Mouse (Mus musculus): ENCODE data around the gene Prc1.
"Not testable (repeated sequence)": the region's sequence is repeated elsewhere in the genome, so short reads cannot be mapped to it uniquely, and the experiment has no call there.

Prc1 gene

DNA sequence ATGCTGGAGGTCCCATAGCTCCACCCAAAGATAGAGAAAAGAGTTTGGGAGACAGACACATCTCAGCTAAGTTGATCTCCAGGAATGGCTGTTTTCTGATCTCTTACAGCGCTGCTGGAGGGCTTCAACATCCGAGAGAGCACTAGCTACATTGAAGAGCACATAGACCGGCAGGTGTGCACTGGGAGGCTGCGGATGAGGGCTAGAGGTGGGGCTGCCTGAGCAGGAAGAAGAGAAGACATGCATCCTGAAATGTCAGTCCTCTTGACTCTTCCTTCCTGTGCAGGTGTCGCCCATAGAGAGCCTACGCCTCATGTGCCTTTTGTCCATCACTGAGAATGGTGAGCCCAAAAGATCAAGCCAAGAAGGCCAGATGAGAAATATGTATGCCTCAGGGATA lies 8.5 kb upstream of the Prc1 start:
- DNase-seq (ENCODE audit: low read depth, low spot score), result no peak

DNA sequence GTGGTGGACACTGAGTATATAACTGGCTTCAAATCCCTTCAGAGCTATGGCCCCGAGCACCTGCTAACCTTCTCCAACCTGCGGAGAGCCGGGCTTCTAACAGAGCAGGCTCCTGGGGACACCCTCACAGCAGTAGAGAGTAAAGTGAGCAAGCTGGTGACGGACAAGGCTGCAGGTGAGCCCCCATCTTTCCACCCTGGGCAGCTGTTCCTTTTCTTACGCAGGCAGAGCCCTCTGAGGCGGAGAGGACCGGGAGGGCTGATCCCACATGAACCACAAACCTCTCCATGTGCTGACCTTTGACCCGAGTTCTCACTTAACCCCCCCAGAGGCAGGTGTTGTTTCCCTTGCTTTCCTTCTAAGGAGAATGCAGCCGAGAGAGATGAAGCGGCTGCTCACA lies 6.5 kb upstream of the Prc1 start:
- DNase-seq (ENCODE audit: low read depth, low spot score), result no peak

DNA sequence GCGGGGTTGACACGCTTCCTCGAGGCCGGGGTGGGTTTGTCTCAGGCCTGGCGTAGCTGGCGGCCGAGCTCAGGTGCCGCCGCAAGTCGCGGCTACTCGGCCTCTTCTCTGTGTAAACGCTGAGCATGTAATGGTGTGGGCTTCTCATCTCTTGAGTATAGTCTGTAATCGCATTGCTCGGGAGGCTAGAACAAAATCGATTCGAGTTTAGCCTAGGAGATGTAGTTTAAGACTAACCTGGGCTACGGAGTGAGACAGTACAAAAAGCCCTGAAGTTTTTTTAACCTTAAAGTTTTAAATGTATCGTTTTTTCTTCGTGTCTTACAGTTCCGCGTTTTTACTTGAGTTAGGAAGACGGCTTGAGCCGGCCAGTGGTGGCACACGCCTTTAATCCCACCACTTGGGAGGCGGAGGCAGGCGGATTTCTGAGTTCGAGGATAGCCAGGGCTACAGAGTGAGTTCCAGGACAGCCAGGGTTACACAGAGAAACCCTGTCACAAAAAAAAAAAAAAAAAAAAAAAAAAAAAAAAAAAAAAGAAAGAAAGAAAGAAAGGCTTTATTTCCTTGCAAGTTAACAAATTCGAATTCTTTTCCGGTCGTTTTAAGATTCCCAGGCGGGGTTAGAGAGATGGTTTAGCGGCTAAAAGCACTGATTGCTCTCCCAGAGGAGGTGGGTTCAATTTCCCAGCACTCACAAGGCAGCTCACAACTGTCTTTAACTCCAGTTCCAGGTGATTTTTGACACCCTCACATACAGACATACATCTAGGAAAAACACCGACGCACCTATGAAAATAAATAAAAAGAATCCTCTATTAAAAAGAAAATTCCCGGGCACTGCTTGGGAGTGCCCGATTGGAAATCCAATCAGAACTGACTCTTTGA lies 756 bp downstream of the Prc1 start:
- DNase-seq (ENCODE audit: low read depth, low spot score), result no peak

DNA sequence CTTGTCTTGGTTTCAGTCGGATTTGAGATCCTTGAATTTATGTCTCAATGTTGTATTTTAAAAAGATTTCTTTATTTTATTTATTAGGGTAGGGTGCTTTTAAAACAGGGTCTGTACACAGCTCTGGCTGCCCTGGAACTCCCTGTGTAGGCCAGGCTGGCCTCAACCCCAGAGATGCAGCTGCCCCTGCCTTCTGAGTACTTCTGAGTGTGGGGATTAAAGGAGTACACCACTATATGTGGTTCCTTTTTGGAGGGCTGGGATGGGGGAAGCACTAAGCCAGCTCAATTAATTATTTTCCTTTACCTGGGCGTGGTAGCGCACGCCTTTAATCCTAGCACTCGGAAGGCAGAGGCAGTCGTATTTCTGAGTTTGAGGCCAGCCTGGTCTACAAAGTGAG lies 2.2 kb downstream of the Prc1 start:
- DNase-seq (ENCODE audit: low read depth, low spot score), result no peak

DNA sequence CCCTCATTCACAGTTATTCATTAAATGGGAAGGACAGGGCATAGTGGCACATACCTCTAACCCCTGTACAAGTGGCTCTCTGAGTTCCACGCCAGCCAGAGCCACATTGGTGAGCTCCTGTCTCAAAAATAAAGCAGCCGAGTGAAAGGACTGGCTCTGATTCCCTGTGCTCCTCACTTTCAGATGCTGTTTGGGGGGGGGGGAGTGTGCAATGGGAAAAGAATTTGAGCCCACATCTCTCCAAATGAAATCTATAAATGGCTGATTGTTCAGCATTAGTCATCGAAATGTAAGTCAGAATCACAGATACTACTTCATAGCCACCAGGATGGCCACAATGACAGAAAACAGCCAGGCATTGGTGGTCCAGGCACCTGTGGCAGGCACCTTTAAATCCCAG lies 2.8 kb downstream of the Prc1 start:
- no peak for DNase-seq (ENCODE audit: low read depth, low spot score)

DNA sequence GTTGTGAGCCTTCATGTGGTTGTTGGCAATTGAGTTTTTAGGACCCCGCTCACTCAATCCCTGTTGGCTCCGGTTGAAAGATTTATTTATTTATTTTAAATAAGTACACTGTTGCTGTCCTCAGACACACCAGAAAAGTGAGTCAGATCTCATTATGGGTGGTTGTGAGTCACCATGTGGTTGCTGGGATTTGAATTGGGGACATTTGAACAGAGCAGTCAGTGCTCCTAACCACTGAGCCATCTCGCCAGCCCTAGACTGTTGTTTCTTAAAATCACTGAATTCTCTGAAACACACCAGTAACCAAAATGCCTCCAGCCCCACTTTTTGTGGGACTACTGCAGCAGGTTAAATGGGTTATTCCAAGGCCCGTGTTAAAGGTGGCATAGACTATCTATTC lies 4.5 kb downstream of the Prc1 start:
- DNase-seq (ENCODE audit: low read depth, low spot score), result no peak

DNA sequence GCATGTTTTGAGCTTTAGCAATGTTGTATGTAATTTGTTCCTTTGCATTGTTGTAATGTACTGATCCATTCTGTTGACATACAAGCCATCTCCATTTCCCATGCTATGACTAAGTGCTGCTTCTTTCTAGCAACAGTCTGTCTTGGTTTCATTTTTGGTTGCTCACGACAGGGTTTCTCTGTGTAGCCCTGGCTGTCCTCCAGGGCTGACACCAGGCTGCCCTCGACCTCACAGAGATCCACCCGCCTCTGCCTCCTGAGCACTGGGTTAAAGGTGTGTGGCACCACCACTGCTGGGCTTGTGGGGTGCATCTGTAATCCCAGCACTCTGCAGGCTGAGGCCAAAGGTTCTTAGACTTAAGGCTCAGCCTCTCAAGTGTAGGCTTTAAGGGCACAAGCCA lies 5.3 kb downstream of the Prc1 start:
- no peak for DNase-seq (ENCODE audit: low read depth, low spot score)

DNA sequence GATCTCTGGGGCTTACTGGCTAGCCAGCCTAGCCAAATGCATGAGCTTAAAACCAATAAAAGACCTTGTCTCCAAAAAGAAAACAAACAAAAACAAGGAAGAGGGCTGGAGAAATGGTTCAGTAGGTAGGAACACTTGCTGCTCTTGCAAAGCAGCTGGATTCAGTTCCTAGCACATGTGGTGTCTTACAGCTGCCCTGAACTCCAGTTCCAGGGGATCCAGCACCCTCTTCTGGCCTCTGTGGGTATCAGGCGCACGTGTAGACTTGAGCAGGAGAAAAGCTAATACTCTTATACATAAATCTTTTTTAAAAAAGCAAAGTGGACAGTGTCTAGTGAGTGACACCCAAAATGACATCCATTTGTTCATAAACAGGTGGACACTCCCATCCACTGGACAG lies 7.3 kb downstream of the Prc1 start:
- DNase-seq (ENCODE audit: low read depth, low spot score), result no peak

DNA sequence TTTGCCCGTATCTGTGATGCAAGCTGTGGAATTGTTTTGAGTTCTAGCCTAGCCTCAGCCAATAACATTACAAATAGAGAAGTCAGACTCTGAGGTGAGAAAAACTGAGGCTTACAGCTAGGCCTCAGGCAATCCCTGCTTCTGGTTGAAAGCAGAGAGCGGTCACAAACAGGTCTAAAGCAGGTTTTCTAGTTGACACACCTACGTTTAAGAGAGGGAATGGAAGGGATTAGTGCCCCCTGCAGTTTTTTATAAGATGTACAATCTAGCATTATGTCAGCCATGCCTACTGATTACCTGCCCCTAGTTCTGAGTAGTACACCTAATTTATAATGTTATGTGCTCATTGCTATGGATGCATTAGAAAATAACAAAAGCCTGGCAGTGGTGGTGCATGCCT lies 13.5 kb downstream of the Prc1 start:
- no peak for DNase-seq (ENCODE audit: low read depth, low spot score)

DNA sequence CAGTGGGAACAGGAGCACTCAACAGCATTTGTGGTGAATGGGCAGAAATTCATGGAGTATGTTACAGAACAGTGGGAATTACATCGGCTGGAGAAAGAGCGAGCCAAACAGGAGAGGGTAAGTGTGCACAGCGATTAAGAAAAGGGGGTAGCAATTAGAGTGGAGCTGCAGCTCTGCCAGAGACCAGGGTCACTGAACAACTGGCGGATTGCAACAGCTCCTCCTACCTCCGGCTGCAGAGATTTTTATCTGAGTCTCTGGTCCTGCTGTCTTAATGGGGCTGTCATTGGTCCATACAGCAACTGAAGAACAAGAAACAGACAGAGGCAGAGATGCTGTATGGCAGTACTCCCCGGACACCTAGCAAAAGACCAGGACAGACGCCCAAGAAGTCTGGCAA lies 16.5 kb downstream of the Prc1 start:
- no peak for DNase-seq (ENCODE audit: low read depth, low spot score)

DNA sequence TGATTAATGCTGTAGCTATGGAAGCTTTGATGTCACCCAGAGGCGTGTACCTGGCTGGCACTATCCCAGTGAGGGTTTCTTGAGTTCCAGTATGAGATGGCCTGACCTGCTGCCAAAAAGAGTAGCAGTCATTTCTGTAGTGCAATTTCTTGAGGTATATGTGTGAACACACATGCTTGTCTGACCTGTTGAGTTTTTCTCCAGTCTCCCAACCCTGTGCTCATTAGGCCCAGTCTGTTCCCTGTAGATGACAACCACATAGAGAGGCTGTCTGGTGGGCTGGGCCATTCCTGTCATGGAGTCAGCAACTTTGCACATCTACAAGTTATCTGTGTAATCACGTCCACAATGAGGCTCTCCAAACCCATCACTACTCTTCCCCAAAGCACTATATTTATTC lies 21.5 kb downstream of the Prc1 start:
- no peak for DNase-seq (ENCODE audit: low read depth, low spot score)

DNA sequence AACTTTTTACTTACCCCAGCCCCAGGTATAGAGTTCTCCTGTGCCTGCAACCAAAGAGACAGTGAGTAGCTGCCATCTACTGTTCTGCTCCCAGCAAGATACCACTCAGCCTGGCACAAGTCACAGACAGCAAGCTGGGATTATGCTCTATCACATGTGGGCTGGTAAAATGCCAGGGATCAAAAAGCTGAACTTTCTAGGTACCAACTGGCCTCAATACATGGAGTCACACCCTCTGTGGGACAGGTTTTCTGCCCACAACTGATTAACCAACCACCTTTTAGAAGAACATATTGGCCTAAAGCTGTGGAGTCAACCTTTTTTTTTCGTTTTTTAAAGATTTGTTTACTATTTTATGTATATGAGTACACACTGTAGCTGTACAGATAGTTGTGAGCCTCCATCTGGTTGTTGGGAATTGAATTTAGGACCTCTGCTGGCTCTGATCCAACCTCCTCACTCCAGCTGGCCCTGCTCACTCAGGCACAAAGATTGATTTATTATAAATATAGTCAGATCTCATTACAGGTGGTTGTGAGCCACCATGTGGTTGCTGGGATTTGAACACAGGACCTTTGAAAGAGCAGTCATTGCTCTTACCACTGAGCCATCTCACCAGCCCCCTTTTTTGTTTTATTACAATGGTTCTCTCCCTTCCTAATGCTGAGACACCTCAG lies 23.3 kb downstream of the Prc1 start:
- no peak for DNase-seq (ENCODE audit: low read depth, low spot score)

DNA sequence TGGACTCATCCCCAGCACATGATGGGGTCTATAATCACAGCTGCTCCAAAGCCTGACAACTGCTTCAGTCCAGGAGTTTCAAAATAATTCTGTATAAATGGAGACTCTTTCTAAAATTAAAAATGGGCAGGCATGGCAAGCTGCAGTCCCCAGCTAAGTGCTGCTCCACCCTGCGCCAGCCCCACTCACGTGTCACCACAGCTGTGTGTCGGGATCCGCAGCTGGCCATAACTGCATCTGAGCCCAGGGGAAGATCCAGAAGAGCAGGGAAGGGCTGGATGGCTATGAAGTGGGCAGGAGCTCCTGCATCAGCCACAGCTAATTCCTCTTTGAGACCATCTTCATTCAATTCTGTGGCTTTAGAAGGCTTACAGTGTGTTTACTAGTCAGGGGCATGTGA lies 24.4 kb downstream of the Prc1 start:
- DNase-seq (ENCODE audit: low read depth, low spot score), result no peak

DNA sequence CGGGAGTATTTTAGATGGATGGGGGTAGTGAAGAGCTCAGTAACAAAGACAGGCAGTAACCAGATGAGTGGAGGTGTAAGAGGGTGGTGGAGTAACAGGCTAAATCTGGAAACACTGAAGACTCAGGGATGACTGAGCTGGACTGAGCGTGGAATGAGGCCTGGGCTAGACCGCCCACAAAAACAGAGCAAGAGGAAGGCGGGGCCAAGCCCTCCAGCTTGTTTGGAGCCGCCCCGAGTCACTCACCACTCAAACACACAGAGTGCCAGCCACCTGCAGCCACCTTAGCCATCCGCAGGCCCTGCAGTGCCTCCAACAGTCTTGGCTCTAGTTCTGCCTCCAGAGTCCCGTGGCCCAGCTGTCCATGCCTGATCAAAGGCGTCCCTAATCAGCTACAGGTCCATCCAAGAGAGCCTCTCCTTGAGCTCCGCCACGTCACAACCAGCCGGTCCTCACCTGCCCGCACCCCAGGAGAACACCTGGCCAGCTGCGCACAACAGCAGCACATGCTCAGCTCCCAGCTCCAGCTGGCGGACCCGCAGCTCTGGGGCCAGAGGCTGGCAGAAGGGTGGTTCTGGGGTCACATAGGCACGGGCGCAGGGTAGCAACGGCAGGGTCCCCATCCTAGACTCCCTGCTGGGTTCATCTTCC lies 25.7 kb downstream of the Prc1 start:
- no peak for DNase-seq (ENCODE audit: low read depth, low spot score)

DNA sequence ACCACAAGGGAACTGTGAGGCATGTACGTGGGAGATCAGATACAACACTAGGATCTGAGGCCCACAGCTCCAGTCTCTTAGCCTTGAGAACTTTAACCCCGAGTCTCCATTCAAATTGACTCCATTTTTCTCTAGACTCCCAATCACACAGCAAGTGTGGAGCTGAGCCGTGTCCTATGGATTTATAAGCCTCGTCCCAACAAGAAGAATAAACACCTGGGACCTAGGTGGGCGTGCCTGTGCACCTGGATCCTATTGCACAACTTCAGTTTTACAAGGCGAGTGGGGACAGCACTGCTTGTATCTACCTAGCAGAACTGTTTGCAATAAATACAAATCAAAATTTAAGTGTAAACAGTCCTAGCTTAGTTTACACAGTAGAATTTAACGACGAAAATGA lies 29.1 kb downstream of the Prc1 start:
- no peak for DNase-seq (ENCODE audit: low read depth, low spot score)

DNA sequence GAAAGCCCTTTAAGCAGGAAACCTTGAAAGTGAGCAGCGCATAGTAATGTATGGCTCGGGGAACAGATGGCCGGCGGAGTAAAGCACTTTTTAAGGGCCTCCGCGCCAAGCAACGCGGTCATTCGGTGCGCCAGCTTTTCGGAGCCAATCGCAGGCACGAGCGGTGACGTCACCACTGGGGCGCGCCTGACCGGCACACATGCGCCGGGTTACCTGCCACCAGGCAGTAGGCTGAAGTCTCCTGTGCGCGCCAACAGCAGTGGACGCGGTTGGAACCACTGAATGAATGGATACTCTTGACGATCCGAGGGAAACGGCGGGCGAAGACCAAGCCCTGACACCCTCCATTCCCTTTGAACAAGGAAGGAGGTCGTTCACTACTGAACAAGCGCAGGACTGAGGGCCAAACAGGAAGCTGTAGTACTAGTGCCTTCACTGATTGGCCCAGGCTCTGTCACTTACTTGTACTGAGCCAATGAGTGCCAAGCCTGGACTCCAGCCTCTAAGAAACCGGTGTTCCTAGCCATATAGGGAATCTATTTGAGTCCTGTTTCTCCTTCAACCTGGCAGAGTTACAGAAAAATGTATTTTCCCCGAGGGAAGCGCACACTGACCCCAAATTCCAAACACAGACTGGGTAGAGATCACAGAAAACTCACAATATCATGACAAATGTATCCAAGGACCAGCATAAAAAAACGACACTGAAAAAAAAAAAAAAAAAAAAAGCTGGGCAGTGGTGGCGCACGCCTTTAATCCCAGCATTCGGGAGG lies 30.0 kb downstream of the Prc1 start, which contains the start of gene Rccd1:
TSS of gene Rccd1 (minus strand) at position 412 of the 773 bp plus-strand sequence.
- DNase-seq (ENCODE audit: low read depth, low spot score), result peak; percentile 95

DNA sequence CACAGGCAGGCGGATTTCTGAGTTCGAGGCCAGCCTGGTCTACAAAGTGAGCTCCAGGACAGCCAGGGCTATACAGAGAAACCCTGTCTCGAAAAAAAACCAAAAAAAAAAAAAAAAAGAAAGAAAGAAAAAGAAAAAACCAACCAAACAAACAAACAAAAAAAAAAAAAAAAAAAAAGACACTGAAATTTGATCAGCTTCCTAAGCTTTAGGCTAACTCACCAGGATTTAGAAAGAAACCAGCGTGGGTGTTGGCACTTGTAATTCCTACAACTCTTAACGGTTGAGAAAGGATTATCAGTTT lies 30.5 kb downstream of the Prc1 start:
- not testable (repeated sequence) for DNase-seq (ENCODE audit: low read depth, low spot score)

DNA sequence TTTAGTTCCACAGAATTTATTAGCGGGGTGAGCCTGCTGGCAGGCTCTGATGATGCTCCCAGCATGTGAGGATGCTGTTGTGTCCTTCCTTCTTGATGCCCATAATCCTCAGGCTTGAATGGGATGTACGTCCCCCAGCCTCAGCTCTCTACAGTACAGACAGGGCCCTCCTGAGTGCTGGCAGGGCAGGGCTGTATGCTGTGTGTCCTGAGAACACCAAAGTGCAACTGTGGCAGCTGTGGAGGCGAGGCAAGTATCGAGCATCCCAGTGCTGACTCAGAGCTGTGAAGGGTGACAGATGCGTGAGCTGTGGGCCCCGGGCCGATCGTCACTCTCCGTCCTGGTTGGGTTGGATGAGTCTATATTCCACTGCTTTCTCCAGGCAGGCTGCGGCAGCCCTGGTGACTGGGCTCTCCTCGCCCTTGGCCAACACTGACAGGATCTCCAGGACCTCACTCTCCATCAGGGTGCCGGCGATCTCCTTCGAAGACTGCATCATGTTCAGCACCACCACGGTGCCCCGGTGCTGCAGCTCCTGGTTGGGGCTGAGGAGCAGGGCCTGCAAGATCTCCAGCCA lies 31.1 kb downstream of the Prc1 start:
- DNase-seq (ENCODE audit: low read depth, low spot score), result no peak

DNA sequence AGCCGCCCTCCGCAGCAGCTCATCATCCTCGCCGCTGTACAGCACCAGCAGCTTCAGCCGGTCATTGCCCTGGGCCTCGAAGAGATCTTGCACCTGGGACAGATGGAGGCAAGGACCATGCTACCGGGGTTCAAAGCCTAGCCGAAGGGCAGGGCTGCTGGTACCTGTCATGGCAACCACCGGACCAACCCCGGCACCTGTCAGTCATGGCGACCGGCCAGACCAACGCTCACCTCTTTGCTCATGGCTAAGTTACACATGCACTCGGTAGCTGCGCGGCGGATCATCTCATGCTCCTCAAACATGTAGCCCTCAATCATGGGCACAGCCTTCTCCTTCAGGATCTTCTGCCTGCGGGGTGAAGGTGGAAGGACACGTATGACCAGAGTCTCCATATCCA lies 31.8 kb downstream of the Prc1 start:
- no peak for DNase-seq (ENCODE audit: low read depth, low spot score)

DNA sequence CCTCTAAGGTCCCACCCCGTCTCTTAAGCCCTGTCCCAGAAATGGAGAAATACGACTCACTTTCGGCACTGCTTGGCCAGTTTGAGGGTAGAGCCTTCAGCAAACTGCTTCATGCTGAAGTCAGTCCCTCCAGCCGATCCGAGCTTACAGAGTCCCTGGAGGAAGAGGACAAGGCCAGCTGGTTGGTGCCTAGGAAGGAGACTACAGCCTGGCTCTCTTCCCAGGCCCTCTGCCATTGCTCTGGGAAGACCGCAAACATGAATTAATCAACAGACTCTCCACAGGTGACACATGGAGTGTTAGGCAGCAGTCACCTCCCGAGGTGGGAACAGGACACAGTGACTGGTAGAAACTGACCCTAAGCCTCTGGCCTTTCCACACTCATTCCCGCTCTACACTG lies 36.0 kb downstream of the Prc1 start:
- no peak for DNase-seq (ENCODE audit: low read depth, low spot score)

DNA sequence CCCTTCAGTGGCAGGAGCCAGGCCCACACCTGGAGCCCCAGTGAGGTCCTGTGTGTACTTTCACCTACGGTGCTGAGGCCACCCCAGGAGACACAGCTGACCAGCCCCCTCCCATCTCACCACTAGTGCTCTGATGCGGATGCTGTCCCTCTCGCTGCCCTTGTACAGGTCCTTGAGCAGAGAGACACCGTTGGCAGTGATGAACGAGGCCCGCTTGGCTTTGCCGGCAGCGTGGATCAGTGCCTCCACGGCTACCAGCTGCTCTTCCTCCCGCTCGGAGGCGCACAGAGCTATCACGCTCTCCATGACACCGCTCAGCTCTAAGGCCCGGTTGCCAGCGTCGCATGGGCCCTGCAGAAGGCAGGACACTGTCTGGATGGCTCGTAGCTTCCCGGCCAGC lies 37.2 kb downstream of the Prc1 start:
- no peak for DNase-seq (ENCODE audit: low read depth, low spot score)

DNA sequence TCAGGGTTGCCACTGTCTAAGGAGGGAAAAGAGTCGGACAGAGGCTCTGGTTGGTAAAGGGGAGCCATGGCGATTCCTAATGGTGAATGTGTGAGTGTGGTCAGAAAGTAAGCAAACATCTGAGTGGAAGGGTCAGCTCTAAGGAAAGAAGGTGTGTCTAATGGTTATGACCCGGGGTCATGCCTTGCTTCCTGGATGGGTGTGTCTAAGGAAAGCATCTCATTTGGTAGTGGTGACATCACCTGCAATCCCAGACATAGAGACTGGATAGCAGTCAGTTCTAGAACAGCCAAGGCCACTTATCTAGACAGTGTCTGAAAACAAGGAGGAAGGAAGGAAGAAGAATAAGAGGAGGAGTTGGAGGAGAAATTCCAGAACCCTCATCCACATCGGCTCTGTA lies 40.6 kb downstream of the Prc1 start:
- no peak for DNase-seq (ENCODE audit: low read depth, low spot score)
